Mouse (Mus musculus) hindbrain, embryonic 12.5 days (tissue): ENCODE data around the gene Slc45a1. TPM values are rescaled to one million over a fixed set of nuclear protein-coding genes. Genes with fewer than 3 reads are reported as not detected.

Experiments
- ATAC-seq: fragments of 200-750 bp; cut with Nextera tagmentation; 2 replicates; pipeline ENCODE4 v1.8.0; 2017; ENCODE audit warnings: moderate TSS enrichment; ENCODE audit not compliant: low FRiP score
- H3K27ac ChIP-seq: fragments of 300-500 bp; sonication (generic); 2 replicates; pipeline ENCODE4 v1.5.1; 2016; ENCODE audit warnings: mild to moderate bottlenecking
- H3K27me3 ChIP-seq: fragments of 300-500 bp; sonication (generic); 2 replicates; pipeline ENCODE4 v1.6.1; 2016; ENCODE audit warnings: mild to moderate bottlenecking
- H3K36me3 ChIP-seq: fragments of 300-500 bp; sonication (generic); 2 replicates; pipeline ENCODE4 v1.6.1; 2016; ENCODE audit warnings: mild to moderate bottlenecking
- H3K4me1 ChIP-seq: fragments of 300-500 bp; sonication (generic); 2 replicates; pipeline ENCODE4 v1.6.1; 2016
- H3K4me2 ChIP-seq: fragments of 300-500 bp; sonication (generic); replicated peaks from 2 replicates; pipeline ENCODE4 v1.6.1; 2016; ENCODE audit warnings: mild to moderate bottlenecking
- H3K4me3 ChIP-seq: fragments of 300-500 bp; sonication (generic); 2 replicates; pipeline ENCODE4 v1.5.1; 2016; ENCODE audit warnings: mild to moderate bottlenecking
- H3K9ac ChIP-seq: fragments of 300-500 bp; sonication (generic); 2 replicates; pipeline ENCODE4 v1.6.1; 2016; ENCODE audit warnings: mild to moderate bottlenecking, moderate library complexity
- H3K9me3 ChIP-seq: fragments of 300-500 bp; sonication (generic); replicated peaks from 2 replicates; pipeline ENCODE4 v1.6.1; 2016; ENCODE audit warnings: mild to moderate bottlenecking
- WGBS: fragments of 180-500 bp; shearing (Covaris S2); methylation state at CpG from one replicate; pipeline ENCODE4 v1.1.7; 2016; 5-methylcytosine and 5-hydroxymethylcytosine counted together
- polyA plus RNA-seq: library from polyadenylated mRNA; unstranded; fragments of >200 nt; fragmentation: Nextera tagmentation; extraction: Ambion mirVana; gene quantifications from 2 replicates; pipeline ENCODE4 v1.2.1, GENCODE M21; 2016

Slc45a1 gene
- polyA plus RNA-seq, 1 experiment from 2014 or later, result 12.4 TPM

GRCm38 (mm10) chr4:150653072-150653599 is 1.2 kb upstream of the Slc45a1 start:
- Histone ChIP-seq H3K9ac (no peak overlapping the region), H3K4me1 (peaks cover 12% of the 10 kb centered on the region; the same call in 1 of the 2 replicates), H3K4me2 (no peak overlapping the region), H3K4me3 (no peak overlapping the region), H3K27ac (no peak overlapping the region), H3K27me3 (peaks cover 26% of the 10 kb centered on the region; the same call in 1 of the 2 replicates), H3K36me3 (no peaks in the 10 kb centered on the region), H3K9me3 (0 out of 2 replicates have a peak, but pooled peaks cover 5% of the 10 kb centered on the region)
- ATAC-seq, result no peak
- WGBS, result 39% methylated on average over 11 of the region's 11 CpGs

GRCm38 (mm10) chr4:150649327-150649726 is 2.6 kb downstream of the Slc45a1 start:
- H3K27ac ChIP-seq, result no peak overlapping the region
- peaks cover 24% of the 10 kb centered on the region; the same call in 1 of the 2 replicates for H3K27me3 ChIP-seq
- H3K9ac ChIP-seq, result no peak overlapping the region
- peaks cover 9% of the 10 kb centered on the region; the same call in 1 of the 2 replicates for H3K4me1 ChIP-seq
- H3K4me3 ChIP-seq, result no peak overlapping the region
- 86% methylated on average over 5 of the region's 5 CpGs for WGBS
- H3K9me3 ChIP-seq, result no peaks in the 10 kb centered on the region
- H3K4me2 ChIP-seq, result no peak overlapping the region
- no peaks in the 10 kb centered on the region for H3K36me3 ChIP-seq
- ATAC-seq, result no peak

- no peak for ATAC-seq
- Histone ChIP-seq H3K27me3 (no peaks in the 10 kb centered on the region), H3K9ac (no peak overlapping the region), H3K9me3 (no peaks in the 10 kb centered on the region), H3K4me2 (no peak overlapping the region), H3K4me3 (no peak overlapping the region), H3K27ac (no peak overlapping the region), H3K36me3 (peaks cover 15% of the 10 kb centered on the region; the same call in 1 of the 2 replicates), H3K4me1 (no peaks in the 10 kb centered on the region)
- 89% methylated on average over 9 of the region's 9 CpGs for WGBS
Observed at GRCm38 (mm10) chr4:150644299-150644698, 7.7 kb downstream of the Slc45a1 start.

- WGBS, result 82% methylated on average over 6 of the region's 6 CpGs
- Histone ChIP-seq H3K9ac (no peak overlapping the region), H3K36me3 (peaks cover 17% of the 10 kb centered on the region), H3K4me2 (no peak overlapping the region), H3K4me1 (no peaks in the 10 kb centered on the region), H3K9me3 (no peaks in the 10 kb centered on the region), H3K4me3 (no peak overlapping the region), H3K27ac (no peak overlapping the region), H3K27me3 (no peaks in the 10 kb centered on the region)
- no peak for ATAC-seq
Observed at GRCm38 (mm10) chr4:150636635-150637034, 15.3 kb downstream of the Slc45a1 start.

GRCm38 (mm10) chr4:150635568-150635967 is 16.4 kb downstream of the Slc45a1 start:
- Histone ChIP-seq H3K9me3 (no peaks in the 10 kb centered on the region), H3K27ac (no peak overlapping the region), H3K36me3 (peaks cover 15% of the 10 kb centered on the region), H3K27me3 (no peaks in the 10 kb centered on the region), H3K4me1 (no peaks in the 10 kb centered on the region), H3K4me3 (no peak overlapping the region), H3K4me2 (no peak overlapping the region), H3K9ac (no peak overlapping the region)
- WGBS, result 81% methylated on average over 10 of the region's 10 CpGs
- ATAC-seq, result no peak

- Histone ChIP-seq H3K4me1 (0 out of 2 replicates have a peak, but pooled peaks cover 6% of the 10 kb centered on the region), H3K27me3 (no peaks in the 10 kb centered on the region), H3K27ac (no peak overlapping the region), H3K36me3 (no peaks in the 10 kb centered on the region; the same call in 1 of the 2 replicates), H3K9me3 (no peaks in the 10 kb centered on the region), H3K4me3 (no peak overlapping the region), H3K9ac (no peak overlapping the region), H3K4me2 (no peak overlapping the region)
- 83% methylated on average over 11 of the region's 11 CpGs for WGBS
- ATAC-seq, result no peak
Observed at GRCm38 (mm10) chr4:150629266-150629665, 22.7 kb downstream of the Slc45a1 start.

GRCm38 (mm10) chr4:150625951-150626732 is 25.8 kb downstream of the Slc45a1 start:
- ATAC-seq, result no peak
- no peak overlapping the region for H3K27ac ChIP-seq
- WGBS, result 55% methylated on average over 6 of the region's 6 CpGs

GRCm38 (mm10) chr4:150625425-150625824 is 26.5 kb downstream of the Slc45a1 start:
- Histone ChIP-seq H3K9ac (no peak overlapping the region), H3K4me3 (no peak overlapping the region), H3K4me1 (0 out of 2 replicates have a peak, but pooled peaks cover 6% of the 10 kb centered on the region), H3K9me3 (no peaks in the 10 kb centered on the region), H3K36me3 (peaks cover 14% of the 10 kb centered on the region), H3K4me2 (no peak overlapping the region), H3K27ac (0 out of 2 replicates have a peak overlapping the region, but pooled peaks have one; percentile 12), H3K27me3 (no peaks in the 10 kb centered on the region)
- peak; percentile 56; the same call in 1 of the 2 replicates for ATAC-seq
- WGBS, result 43% methylated on average over 1 of the region's 1 CpGs

More at GRCm38 (mm10) chr4:150625951-150626732, 25.8 kb downstream of the Slc45a1 start:
- 0 out of 2 replicates have a peak, but pooled peaks cover 6% of the 10 kb centered on the region for H3K4me1 ChIP-seq
- no peak overlapping the region for H3K4me3 ChIP-seq
- no peaks in the 10 kb centered on the region for H3K27me3 ChIP-seq
- H3K36me3 ChIP-seq, result peaks cover 11% of the 10 kb centered on the region
- no peak overlapping the region for H3K9ac ChIP-seq
- H3K4me2 ChIP-seq, result no peak overlapping the region
- H3K9me3 ChIP-seq, result no peaks in the 10 kb centered on the region

- Histone ChIP-seq H3K27me3 (no peaks in the 10 kb centered on the region), H3K36me3 (peaks cover 19% of the 10 kb centered on the region), H3K9me3 (no peaks in the 10 kb centered on the region), H3K4me2 (no peak overlapping the region), H3K27ac (no peak overlapping the region), H3K4me1 (0 out of 2 replicates have a peak, but pooled peaks cover 6% of the 10 kb centered on the region), H3K9ac (no peak overlapping the region), H3K4me3 (no peak overlapping the region)
- ATAC-seq, result no peak
- WGBS, result 78% methylated on average over 4 of the region's 4 CpGs
Observed at GRCm38 (mm10) chr4:150624933-150625332, 27.0 kb downstream of the Slc45a1 start.

- H3K27me3 ChIP-seq, result no peaks in the 10 kb centered on the region
- 77% methylated on average over 11 of the region's 11 CpGs for WGBS
- H3K9me3 ChIP-seq, result no peaks in the 10 kb centered on the region
- H3K4me3 ChIP-seq, result no peak overlapping the region
- H3K4me2 ChIP-seq, result no peak overlapping the region
- no peak overlapping the region for H3K27ac ChIP-seq
- H3K4me1 ChIP-seq, result 0 out of 2 replicates have a peak, but pooled peaks cover 6% of the 10 kb centered on the region
- H3K9ac ChIP-seq, result no peak overlapping the region
- ATAC-seq, result no peak
- H3K36me3 ChIP-seq, result peaks cover 19% of the 10 kb centered on the region
Observed at GRCm38 (mm10) chr4:150624214-150624823, 27.7 kb downstream of the Slc45a1 start.

- WGBS, result 90% methylated on average over 13 of the region's 13 CpGs
- Histone ChIP-seq H3K36me3 (peaks cover 36% of the 10 kb centered on the region), H3K27ac (no peak overlapping the region), H3K27me3 (no peaks in the 10 kb centered on the region), H3K9ac (no peak overlapping the region), H3K4me3 (no peak overlapping the region), H3K4me1 (0 out of 2 replicates have a peak, but pooled peaks cover 3% of the 10 kb centered on the region), H3K9me3 (no peaks in the 10 kb centered on the region), H3K4me2 (no peak overlapping the region)
- no peak for ATAC-seq
Observed at GRCm38 (mm10) chr4:150622641-150623040, 29.3 kb downstream of the Slc45a1 start.

- H3K4me2 ChIP-seq, result no peak overlapping the region
- H3K9me3 ChIP-seq, result no peaks in the 10 kb centered on the region
- no peak overlapping the region for H3K27ac ChIP-seq
- H3K36me3 ChIP-seq, result peaks cover 72% of the 10 kb centered on the region
- 89% methylated on average over 7 of the region's 7 CpGs for WGBS
- H3K4me1 ChIP-seq, result no peaks in the 10 kb centered on the region
- no peaks in the 10 kb centered on the region for H3K27me3 ChIP-seq
- H3K4me3 ChIP-seq, result no peak overlapping the region
- no peak overlapping the region for H3K9ac ChIP-seq
- no peak for ATAC-seq
Observed at GRCm38 (mm10) chr4:150619011-150619410, 33.0 kb downstream of the Slc45a1 start.
